Mouse (Mus musculus): ENCODE data around the gene Tax1bp3. TPM values are rescaled to one million over a fixed set of nuclear protein-coding genes. Genes with fewer than 3 reads are reported as not detected.

Gene Tax1bp3
- polyA plus RNA-seq, 1 experiment from 2014 or later = 270 TPM

- Histone ChIP-seq H3K27ac (replicated peaks in 1 of 2; ENCODE audit: control insufficient read depth in 1 of 2, insufficient read depth in 1 of 2, low read depth in 2 of 2, low read length in 2 of 2) (no peak overlapping the region), H3K4me3 (ENCODE audit: control insufficient read depth in 1 of 2, insufficient read depth in 1 of 2, low read depth in 1 of 2, low read length in 2 of 2) (no peak overlapping the region), H3K27me3 (ENCODE audit: control insufficient read depth, insufficient read depth, low read length) (no peaks in the 10 kb centered on the region), H3K4me2 (ENCODE audit: low read length) (no peak overlapping the region), H3K9ac (ENCODE audit: low read length) (no peak overlapping the region), H3K9me3 (ENCODE audit: control insufficient read depth, low read length) (no peaks in the 10 kb centered on the region), H3K36me3 (ENCODE audit: control insufficient read depth, insufficient read depth, low read length) (no peaks in the 10 kb centered on the region), H3K4me1 (ENCODE audit: control insufficient read depth in 2 of 2, insufficient read depth in 2 of 2, low read length in 2 of 2) (no peaks in the 10 kb centered on the region)
- WGBS = 81% methylated on average over 2 of the region's 2 CpGs
- ATAC-seq (ENCODE audit: insufficient number of reproducible peaks, insufficient read depth, low FRiP score, low read depth) = no peak
Observed at GRCm38 (mm10) chr11:73207621-73208020, 30.7 kb downstream of the Tax1bp3 start.

GRCm38 (mm10) chr11:73213956-73214355 is 37.1 kb downstream of the Tax1bp3 start:
- WGBS = 54% methylated on average over 3 of the region's 3 CpGs
- no peak overlapping the region for H3K4me3 ChIP-seq (ENCODE audit: control insufficient read depth in 1 of 2, insufficient read depth in 1 of 2, low read depth in 1 of 2, low read length in 2 of 2)
- H3K36me3 ChIP-seq (ENCODE audit: control insufficient read depth, insufficient read depth, low read length) = no peaks in the 10 kb centered on the region
- no peak overlapping the region for H3K27ac ChIP-seq (replicated peaks in 1 of 2; ENCODE audit: control insufficient read depth in 1 of 2, insufficient read depth in 1 of 2, low read depth in 2 of 2, low read length in 2 of 2)
- no peak for ATAC-seq (ENCODE audit: insufficient number of reproducible peaks, insufficient read depth, low FRiP score, low read depth)
- H3K4me2 ChIP-seq (ENCODE audit: low read length) = no peak overlapping the region
- no peak overlapping the region for H3K9ac ChIP-seq (ENCODE audit: low read length)
- no peaks in the 10 kb centered on the region for H3K27me3 ChIP-seq (ENCODE audit: control insufficient read depth, insufficient read depth, low read length)
- no peaks in the 10 kb centered on the region for H3K4me1 ChIP-seq (ENCODE audit: control insufficient read depth in 2 of 2, insufficient read depth in 2 of 2, low read length in 2 of 2)
- H3K9me3 ChIP-seq (ENCODE audit: control insufficient read depth, low read length) = no peaks in the 10 kb centered on the region

- whole genome bisulfite sequencing = 42% methylated on average over 2 of the region's 2 CpGs
- H3K36me3 ChIP-seq (ENCODE audit: control insufficient read depth, insufficient read depth, low read length) = no peaks in the 10 kb centered on the region
- no peak overlapping the region for H3K9ac ChIP-seq (ENCODE audit: low read length)
- H3K27me3 ChIP-seq (ENCODE audit: control insufficient read depth, insufficient read depth, low read length) = no peaks in the 10 kb centered on the region
- no peaks in the 10 kb centered on the region for H3K9me3 ChIP-seq (ENCODE audit: control insufficient read depth, low read length)
- no peak overlapping the region for H3K4me2 ChIP-seq (ENCODE audit: low read length)
- H3K27ac ChIP-seq (replicated peaks in 1 of 2; ENCODE audit: control insufficient read depth in 1 of 2, insufficient read depth in 1 of 2, low read depth in 2 of 2, low read length in 2 of 2) = no peak overlapping the region
- H3K4me1 ChIP-seq (ENCODE audit: control insufficient read depth in 2 of 2, insufficient read depth in 2 of 2, low read length in 2 of 2) = no peaks in the 10 kb centered on the region
- no peak overlapping the region for H3K4me3 ChIP-seq (ENCODE audit: control insufficient read depth in 1 of 2, insufficient read depth in 1 of 2, low read depth in 1 of 2, low read length in 2 of 2)
- ATAC-seq (ENCODE audit: insufficient number of reproducible peaks, insufficient read depth, low FRiP score, low read depth) = no peak
Observed at GRCm38 (mm10) chr11:73219671-73220070, 42.8 kb downstream of the Tax1bp3 start.

- ATAC-seq (ENCODE audit: insufficient number of reproducible peaks, insufficient read depth, low FRiP score, low read depth) = no peak
- no peaks in the 10 kb centered on the region for H3K9me3 ChIP-seq (ENCODE audit: control insufficient read depth, low read length)
- H3K4me1 ChIP-seq (ENCODE audit: control insufficient read depth in 2 of 2, insufficient read depth in 2 of 2, low read length in 2 of 2) = no peaks in the 10 kb centered on the region
- no peak overlapping the region for H3K4me2 ChIP-seq (ENCODE audit: low read length)
- no peaks in the 10 kb centered on the region for H3K36me3 ChIP-seq (ENCODE audit: control insufficient read depth, insufficient read depth, low read length)
- WGBS = 74% methylated on average over 1 of the region's 1 CpGs
- no peak overlapping the region for H3K4me3 ChIP-seq (ENCODE audit: control insufficient read depth in 1 of 2, insufficient read depth in 1 of 2, low read depth in 1 of 2, low read length in 2 of 2)
- H3K27me3 ChIP-seq (ENCODE audit: control insufficient read depth, insufficient read depth, low read length) = no peaks in the 10 kb centered on the region
- H3K27ac ChIP-seq (replicated peaks in 1 of 2; ENCODE audit: control insufficient read depth in 1 of 2, insufficient read depth in 1 of 2, low read depth in 2 of 2, low read length in 2 of 2) = no peak overlapping the region
- H3K9ac ChIP-seq (ENCODE audit: low read length) = no peak overlapping the region
Observed at GRCm38 (mm10) chr11:73220651-73221050, 43.8 kb downstream of the Tax1bp3 start.

GRCm38 (mm10) chr11:73222846-73223245 is 46.0 kb downstream of the Tax1bp3 start:
- Histone ChIP-seq H3K27ac (replicated peaks in 1 of 2; ENCODE audit: control insufficient read depth in 1 of 2, insufficient read depth in 1 of 2, low read depth in 2 of 2, low read length in 2 of 2) (no peak overlapping the region), H3K9me3 (ENCODE audit: control insufficient read depth, low read length) (no peaks in the 10 kb centered on the region), H3K4me1 (ENCODE audit: control insufficient read depth in 2 of 2, insufficient read depth in 2 of 2, low read length in 2 of 2) (no peaks in the 10 kb centered on the region), H3K4me2 (ENCODE audit: low read length) (no peak overlapping the region), H3K36me3 (ENCODE audit: control insufficient read depth, insufficient read depth, low read length) (no peaks in the 10 kb centered on the region), H3K27me3 (ENCODE audit: control insufficient read depth, insufficient read depth, low read length) (no peaks in the 10 kb centered on the region), H3K9ac (ENCODE audit: low read length) (no peak overlapping the region), H3K4me3 (ENCODE audit: control insufficient read depth in 1 of 2, insufficient read depth in 1 of 2, low read depth in 1 of 2, low read length in 2 of 2) (no peak overlapping the region)
- ATAC-seq (ENCODE audit: insufficient number of reproducible peaks, insufficient read depth, low FRiP score, low read depth) = no peak
- 31% methylated on average over 5 of the region's 5 CpGs for whole genome bisulfite sequencing

GRCm38 (mm10) chr11:73223966-73224365 is 47.1 kb downstream of the Tax1bp3 start:
- Histone ChIP-seq H3K4me3 (ENCODE audit: control insufficient read depth in 1 of 2, insufficient read depth in 1 of 2, low read depth in 1 of 2, low read length in 2 of 2) (no peak overlapping the region), H3K9ac (ENCODE audit: low read length) (no peak overlapping the region), H3K4me1 (ENCODE audit: control insufficient read depth in 2 of 2, insufficient read depth in 2 of 2, low read length in 2 of 2) (no peaks in the 10 kb centered on the region), H3K36me3 (ENCODE audit: control insufficient read depth, insufficient read depth, low read length) (no peaks in the 10 kb centered on the region), H3K27me3 (ENCODE audit: control insufficient read depth, insufficient read depth, low read length) (no peaks in the 10 kb centered on the region), H3K9me3 (ENCODE audit: control insufficient read depth, low read length) (no peaks in the 10 kb centered on the region), H3K27ac (replicated peaks in 1 of 2; ENCODE audit: control insufficient read depth in 1 of 2, insufficient read depth in 1 of 2, low read depth in 2 of 2, low read length in 2 of 2) (no peak overlapping the region), H3K4me2 (ENCODE audit: low read length) (no peak overlapping the region)
- ATAC-seq (ENCODE audit: insufficient number of reproducible peaks, insufficient read depth, low FRiP score, low read depth) = no peak
- WGBS = 66% methylated on average over 2 of the region's 2 CpGs

- no peaks in the 10 kb centered on the region for H3K9me3 ChIP-seq (ENCODE audit: control insufficient read depth, low read length)
- no peaks in the 10 kb centered on the region for H3K36me3 ChIP-seq (ENCODE audit: control insufficient read depth, insufficient read depth, low read length)
- no peak overlapping the region for H3K9ac ChIP-seq (ENCODE audit: low read length)
- no peak overlapping the region for H3K4me2 ChIP-seq (ENCODE audit: low read length)
- H3K27ac ChIP-seq (replicated peaks in 1 of 2; ENCODE audit: control insufficient read depth in 1 of 2, insufficient read depth in 1 of 2, low read depth in 2 of 2, low read length in 2 of 2) = no peak overlapping the region
- H3K27me3 ChIP-seq (ENCODE audit: control insufficient read depth, insufficient read depth, low read length) = no peaks in the 10 kb centered on the region
- ATAC-seq (ENCODE audit: insufficient number of reproducible peaks, insufficient read depth, low FRiP score, low read depth) = no peak
- H3K4me1 ChIP-seq (ENCODE audit: control insufficient read depth in 2 of 2, insufficient read depth in 2 of 2, low read length in 2 of 2) = no peaks in the 10 kb centered on the region
- no peak overlapping the region for H3K4me3 ChIP-seq (ENCODE audit: control insufficient read depth in 1 of 2, insufficient read depth in 1 of 2, low read depth in 1 of 2, low read length in 2 of 2)
- 83% methylated on average over 6 of the region's 6 CpGs for WGBS
Observed at GRCm38 (mm10) chr11:73225856-73226255, 49.0 kb downstream of the Tax1bp3 start.

GRCm38 (mm10) chr11:73228881-73229280 is 52.0 kb downstream of the Tax1bp3 start:
- Histone ChIP-seq H3K9me3 (ENCODE audit: control insufficient read depth, low read length) (no peaks in the 10 kb centered on the region), H3K27ac (replicated peaks in 1 of 2; ENCODE audit: control insufficient read depth in 1 of 2, insufficient read depth in 1 of 2, low read depth in 2 of 2, low read length in 2 of 2) (no peak overlapping the region), H3K4me1 (ENCODE audit: control insufficient read depth in 2 of 2, insufficient read depth in 2 of 2, low read length in 2 of 2) (no peaks in the 10 kb centered on the region), H3K9ac (ENCODE audit: low read length) (no peak overlapping the region), H3K4me2 (ENCODE audit: low read length) (no peak overlapping the region), H3K27me3 (ENCODE audit: control insufficient read depth, insufficient read depth, low read length) (no peaks in the 10 kb centered on the region), H3K4me3 (ENCODE audit: control insufficient read depth in 1 of 2, insufficient read depth in 1 of 2, low read depth in 1 of 2, low read length in 2 of 2) (no peak overlapping the region), H3K36me3 (ENCODE audit: control insufficient read depth, insufficient read depth, low read length) (no peaks in the 10 kb centered on the region)
- 64% methylated on average over 5 of the region's 5 CpGs for WGBS
- ATAC-seq (ENCODE audit: insufficient number of reproducible peaks, insufficient read depth, low FRiP score, low read depth) = no peak
